Mouse (Mus musculus): ENCODE measurements around the gene Abhd13. TPM values are rescaled to one million over a fixed set of nuclear protein-coding genes. Genes with fewer than 3 reads are reported as not detected.

Abhd13 gene
- polyA plus RNA-seq, 1 experiment from 2014 or later = 19.0 TPM

DNA sequence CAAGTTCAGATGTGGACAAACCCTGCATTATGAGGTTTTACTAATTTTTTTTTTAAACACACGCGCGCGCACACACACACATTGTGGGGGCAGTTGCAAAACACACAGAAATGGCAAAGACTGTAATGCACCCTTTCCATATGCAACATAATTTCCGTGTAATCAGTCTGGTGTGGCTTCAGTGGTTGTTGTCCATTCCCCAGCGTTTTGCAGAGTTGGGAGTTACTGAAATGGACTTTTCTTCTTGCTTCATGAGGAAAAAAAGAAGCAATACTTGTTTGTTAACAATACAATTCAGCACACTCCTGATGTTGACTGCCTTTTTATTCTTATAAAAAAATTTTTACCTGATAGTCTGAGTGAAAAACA, 30.1 kb downstream of the Abhd13 start:
- DNase-seq (ENCODE audit: low spot score) = no peak

DNA sequence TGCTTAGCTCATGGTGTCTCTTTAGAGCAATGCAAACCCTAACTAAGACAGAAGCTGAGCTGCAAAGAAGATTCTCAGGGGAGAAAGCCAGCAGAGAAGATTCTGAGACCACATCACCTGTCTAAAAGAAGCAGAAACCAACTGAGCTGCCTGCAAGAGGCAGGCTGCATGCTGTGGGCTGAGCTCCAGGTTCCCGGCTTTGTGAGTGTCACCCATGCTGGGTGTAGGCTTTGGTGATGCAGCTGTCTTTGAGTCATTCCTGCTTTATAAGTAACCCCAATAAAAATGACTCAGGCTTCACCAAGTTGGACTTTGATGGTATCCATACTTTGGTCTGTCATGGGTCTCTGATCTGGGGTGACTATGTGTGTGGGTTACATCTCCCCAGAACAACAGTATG, 38.7 kb downstream of the Abhd13 start:
- no peak for DNase-seq (ENCODE audit: low spot score)

DNA sequence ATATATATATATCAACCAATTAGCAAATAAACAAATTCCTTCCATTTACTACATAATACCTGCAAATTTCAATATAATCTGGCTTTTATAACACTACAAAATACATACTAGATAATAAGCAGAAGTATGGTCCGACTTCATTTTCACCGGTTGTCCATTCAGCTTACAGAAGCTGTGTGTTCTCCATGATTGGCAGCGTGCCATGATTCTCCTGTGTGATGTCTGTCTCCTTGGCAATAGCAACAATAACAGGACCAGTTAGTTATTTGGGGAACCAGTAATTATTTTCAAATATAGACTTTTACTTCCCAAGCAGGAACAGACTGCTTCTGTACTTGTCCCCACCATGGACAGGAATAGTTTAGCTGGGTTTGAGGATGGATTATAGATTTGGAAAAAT, 39.7 kb downstream of the Abhd13 start:
- DNase-seq (ENCODE audit: low spot score) = no peak

DNA sequence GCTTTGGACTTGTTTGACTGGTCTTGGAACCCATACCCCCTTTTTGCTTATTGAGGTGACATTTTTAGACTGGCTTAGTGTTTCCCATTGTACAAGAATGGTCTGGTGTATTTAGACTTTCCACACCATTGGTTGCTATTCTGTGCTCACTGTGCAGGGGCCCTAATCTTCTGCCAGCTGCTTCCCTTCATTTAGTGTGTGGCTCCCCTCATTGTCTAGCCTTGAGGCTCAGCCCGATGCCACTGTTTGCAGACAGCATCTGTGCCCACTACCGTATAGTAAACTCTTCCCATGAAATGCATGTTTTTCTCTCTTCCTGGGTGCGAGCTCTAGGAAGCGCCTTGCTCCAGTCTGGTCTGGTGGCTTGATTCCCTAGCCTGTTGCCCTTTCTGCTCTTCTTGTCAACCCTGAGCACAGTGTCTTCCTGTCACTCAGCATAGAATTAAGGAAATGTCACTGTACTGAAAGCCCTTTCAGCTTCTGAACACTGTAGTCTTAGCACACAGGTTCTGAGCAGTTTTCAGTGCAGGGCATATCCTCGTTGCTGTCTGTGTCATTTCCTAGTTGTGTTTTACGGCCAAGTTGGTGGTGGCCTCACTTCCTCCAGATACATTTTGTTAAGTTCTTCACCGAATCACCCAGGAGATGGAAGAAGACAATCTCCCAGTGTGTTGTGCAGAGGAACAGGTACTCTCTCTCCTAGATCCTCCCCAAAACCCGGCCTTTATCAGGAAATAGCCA, 53.0 kb downstream of the Abhd13 start:
- DNase-seq (ENCODE audit: low spot score) = no peak

DNA sequence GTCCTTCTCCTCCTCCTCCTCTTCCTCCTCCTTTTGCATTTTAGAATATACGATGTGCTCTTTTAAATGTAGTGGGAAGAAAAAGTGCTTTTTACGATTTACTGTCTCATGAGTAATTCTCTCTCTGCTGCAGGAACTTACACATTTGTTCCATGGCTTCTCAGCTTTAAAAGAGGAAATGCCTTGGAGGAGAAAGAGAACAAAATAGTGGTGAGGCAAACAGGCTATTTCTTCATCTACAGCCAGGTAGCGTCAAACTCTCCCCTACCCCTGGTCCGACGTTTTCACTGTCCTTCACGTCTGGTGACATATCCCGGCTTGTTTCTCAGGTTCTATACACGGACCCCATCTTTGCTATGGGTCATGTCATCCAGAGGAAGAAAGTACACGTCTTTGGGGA, 53.7 kb downstream of the Abhd13 start:
- no peak for DNase-seq (ENCODE audit: low spot score)

DNA sequence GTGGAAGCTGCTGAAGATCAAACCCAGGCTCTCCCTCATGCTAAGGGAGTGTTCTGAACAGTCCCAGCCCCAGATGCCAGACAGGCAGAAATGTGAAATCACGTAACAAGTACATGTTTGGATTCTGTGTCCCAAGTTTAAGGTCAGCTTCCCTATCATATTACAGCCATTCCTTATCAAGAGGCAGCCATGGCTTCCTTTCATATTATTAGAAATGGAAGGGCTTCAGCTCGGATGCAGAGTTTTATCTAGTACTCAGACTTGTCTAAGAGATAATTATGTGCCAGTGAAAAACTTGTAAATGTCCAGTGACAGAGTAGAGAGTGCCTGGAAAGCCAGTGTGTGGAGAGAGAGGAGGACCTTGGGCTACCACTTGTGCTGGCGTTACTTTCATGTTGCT, 63.4 kb downstream of the Abhd13 start:
- DNase-seq (ENCODE audit: low spot score) = no peak

Other genes starting within 250 kb of the Abhd13 start
- gene Fam155a, start 206.5 kb upstream of the Abhd13 start, polyA plus RNA-seq (2015; fragmentation: Nextera tagmentation; extraction: Ambion mirVana) = 0.13 and 0.17 TPM in 2 replicates
- gene Gm10217, start 113.5 kb upstream of the Abhd13 start, polyA plus RNA-seq (2015; fragmentation: Nextera tagmentation; extraction: Ambion mirVana) = not detected in 2 replicates
- 34.4 and 36.5 TPM in 2 replicates for gene Lig4, start within 50 bp of the Abhd13 start, polyA plus RNA-seq (2015; fragmentation: Nextera tagmentation; extraction: Ambion mirVana)
- 0.53 and 1.1 TPM in 2 replicates for gene Tnfsf13b, start 28.8 kb downstream of the Abhd13 start, polyA plus RNA-seq (2015; fragmentation: Nextera tagmentation; extraction: Ambion mirVana)
- 0.23 and 0.68 TPM in 2 replicates for gene Myo16, start 176.2 kb downstream of the Abhd13 start, polyA plus RNA-seq (2015; fragmentation: Nextera tagmentation; extraction: Ambion mirVana)